Mouse (Mus musculus) erythroblast, adult 5-6 weeks (primary cell): Measurements from ENCODE around the gene Cxcl14. TPM values are rescaled to one million over a fixed set of nuclear protein-coding genes. Genes with fewer than 3 reads are reported as not detected.

Experiments used
- ATAC-seq: replicated peaks from 2 replicates; pipeline ENCODE4 v1.8.0; 2016; ENCODE audit warnings: moderate number of reproducible peaks, mild to moderate bottlenecking, moderate TSS enrichment, inconsistent platforms; ENCODE audit not compliant: poor library complexity, low FRiP score, severe bottlenecking
- total RNA-seq, 2 experiments: library from RNA; stranded (forward) in 1 of 2; stranded (reverse) in 1 of 2; fragments of 150-400 nt in 1 of 2; fragments of 200-764, 138-1000 nt in 1 of 2; gene quantifications; 2 replicates each; pipeline versions ENCODE4 v1.2.3 to v1.2.4; 2015 to 2017; ENCODE audit warnings: low replicate concordance in 2 of 2

The Cxcl14 gene
- total RNA-seq, 2 experiments from 2014 or later = 0.51 TPM; not detected in 1

DNA sequence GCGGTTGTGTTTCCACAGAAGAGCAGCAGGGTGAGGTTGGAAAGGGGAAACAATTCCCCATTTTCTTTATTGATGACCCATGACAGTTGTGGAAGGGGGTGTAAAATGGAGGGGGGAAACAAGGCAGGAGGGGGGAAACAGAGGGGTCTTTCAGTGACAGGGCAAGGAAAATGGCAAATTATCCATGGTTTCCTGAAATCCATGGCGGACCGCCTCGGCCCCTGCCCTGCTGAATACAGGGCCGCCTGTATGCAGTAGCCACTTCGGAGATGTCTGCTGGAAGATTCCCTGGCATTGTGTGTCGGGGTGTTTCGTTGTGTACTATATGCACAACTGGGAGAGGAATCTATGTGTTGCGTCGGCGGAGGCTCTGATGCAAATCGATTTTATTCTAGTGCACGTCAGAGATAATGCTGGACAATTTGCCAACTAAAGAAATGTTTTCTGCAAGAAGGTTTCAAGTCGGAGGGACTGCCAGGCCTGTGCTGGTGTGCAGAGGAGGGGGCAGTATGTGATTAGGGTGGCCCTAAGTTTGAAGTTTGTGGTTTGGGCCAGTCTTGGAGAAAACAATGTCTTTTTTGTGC lies 39.5 kb downstream of the Cxcl14 start:
- ATAC-seq = no peak

DNA sequence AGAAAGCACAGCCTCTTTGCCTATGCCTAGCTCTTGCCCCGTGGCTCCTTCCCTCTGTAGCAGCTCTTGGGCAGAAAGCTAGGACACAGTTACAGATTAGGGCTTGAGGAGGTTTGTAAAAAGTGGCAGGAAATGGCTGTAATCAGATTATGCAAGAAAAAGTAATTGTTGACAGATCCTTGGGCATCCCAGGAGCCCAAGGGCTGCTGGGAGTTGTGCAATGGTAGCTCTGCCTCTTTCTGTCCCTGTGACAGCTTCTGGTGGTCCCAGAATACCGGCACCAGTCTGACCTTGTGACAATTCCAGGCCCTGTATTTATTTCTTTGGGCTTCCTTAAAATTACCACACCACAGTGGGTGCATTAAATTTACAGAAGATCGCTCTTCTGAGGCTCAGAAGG lies 43.0 kb downstream of the Cxcl14 start:
- ATAC-seq = no peak

DNA sequence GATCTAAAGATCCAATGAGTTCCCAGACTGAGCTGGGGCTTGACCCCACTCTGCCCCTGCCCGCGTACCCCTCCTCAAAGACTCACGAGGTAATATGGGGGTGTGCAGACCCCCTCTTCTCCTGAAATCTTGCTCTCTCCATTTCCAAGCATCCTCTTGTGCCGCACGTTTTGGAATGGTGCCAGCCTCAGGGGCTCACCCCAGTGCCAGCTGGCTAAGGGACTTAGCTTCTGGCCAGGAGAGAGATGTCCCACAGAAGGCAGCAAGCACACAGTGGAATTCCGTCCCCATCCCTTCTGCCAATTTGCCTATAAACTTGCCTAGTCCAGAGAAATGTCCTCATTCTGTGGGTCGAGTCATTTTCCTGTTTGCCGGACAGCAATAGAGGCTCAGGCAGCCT lies 43.6 kb downstream of the Cxcl14 start:
- ATAC-seq = no peak

DNA sequence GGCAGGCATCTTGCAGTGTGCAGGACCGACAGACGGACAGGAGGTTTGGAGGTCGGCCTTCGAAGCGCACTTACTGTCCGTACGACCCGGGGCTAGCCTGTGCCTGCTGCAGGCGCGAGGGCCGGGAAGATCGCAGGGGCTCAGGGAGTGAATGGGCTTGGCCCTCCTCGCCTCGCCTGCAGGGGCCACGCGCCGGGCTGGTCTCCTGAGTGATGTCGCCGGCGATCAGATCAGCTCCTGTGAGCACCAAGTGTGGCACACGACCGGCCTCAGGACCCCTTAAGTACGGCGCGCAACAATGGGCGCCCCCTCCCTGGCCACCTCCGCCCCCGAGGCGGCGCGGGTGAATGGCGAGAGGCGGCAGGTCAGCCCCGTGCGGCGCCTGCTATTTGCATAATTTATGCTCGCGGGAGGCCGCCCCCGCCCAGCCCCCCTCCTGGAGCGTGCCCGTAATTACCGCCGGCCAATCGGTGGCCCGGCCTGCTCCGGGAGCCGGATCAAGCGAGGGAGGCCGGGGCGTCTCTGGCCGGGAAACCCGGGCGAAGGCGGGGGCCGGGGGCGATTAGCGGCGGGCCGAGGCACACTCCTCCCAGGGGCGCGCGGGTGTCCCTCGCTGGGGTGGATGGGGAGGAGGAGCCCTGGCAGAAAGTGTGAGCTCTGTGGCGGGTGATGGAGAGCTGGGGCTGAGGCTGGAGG lies 44.3 kb downstream of the Cxcl14 start, which contains the start of gene Neurog1:
Neurog1 (minus strand) TSS at position 240 of the 696 bp plus-strand sequence.
- ATAC-seq = no peak

DNA sequence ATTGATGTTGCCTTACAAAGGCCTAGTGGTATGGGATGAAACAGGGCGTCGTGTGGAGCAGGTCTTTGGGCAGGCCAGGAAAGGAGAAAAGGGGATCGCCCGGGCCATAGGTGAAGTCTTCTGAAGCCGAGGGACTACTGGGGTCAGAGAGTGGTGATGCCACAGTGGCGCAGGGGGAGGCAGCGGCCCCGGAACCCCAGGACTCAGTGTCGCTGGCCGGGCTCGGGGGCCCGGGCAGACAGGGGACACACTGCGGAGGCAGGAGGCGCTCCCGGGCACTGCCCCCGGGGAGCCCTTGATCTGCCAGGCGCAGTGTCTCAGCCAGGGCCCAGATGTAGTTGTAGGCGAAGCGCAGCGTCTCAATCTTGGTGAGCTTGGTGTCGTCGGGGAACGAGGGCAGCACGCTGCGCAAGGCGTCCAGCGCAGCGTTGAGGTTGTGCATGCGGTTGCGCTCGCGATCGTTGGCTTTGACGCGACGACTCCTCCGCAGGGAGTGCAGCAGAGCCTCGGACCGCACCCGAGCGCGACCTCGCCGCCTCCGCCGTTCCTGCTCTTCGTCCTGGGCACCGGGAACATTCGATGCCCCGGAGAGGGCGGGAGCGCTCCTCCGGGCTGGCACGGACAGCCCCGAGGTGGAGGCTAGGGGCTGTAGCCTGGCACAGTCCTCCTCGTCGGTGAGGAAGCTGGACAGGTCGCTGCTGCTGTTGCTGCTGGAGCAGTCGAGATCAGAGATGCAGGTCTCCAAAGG lies 45.0 kb downstream of the Cxcl14 start:
- no peak for ATAC-seq

DNA sequence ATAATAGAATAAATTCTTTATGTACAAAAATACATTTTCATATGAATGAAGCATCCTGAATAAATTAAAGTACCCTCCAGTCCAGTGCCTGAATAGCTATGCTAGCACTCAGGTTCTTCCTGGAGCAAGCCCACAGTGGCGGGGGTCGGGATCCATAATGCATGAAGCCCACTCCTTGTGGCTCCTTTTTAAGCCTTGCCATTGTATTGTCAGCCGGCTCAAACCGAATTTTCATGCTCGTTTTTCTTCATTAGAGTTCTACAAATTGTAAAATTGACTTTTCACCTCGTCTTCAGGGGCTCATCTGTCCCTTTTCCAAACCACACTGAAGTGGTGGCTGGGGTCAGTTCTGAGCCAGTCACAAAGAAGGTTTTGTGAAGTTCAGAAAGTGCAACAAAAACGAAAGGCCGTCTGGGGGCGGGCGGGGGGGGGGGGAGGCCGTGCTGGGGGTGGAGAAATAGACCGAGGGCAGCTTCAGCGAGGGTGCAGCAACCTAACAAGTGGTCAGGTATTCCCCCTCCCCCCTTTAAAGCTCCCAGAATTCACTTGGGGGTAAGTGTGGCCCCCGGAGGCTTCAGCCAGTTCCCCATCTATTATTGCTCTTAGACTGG lies 45.7 kb downstream of the Cxcl14 start:
- no peak for ATAC-seq

DNA sequence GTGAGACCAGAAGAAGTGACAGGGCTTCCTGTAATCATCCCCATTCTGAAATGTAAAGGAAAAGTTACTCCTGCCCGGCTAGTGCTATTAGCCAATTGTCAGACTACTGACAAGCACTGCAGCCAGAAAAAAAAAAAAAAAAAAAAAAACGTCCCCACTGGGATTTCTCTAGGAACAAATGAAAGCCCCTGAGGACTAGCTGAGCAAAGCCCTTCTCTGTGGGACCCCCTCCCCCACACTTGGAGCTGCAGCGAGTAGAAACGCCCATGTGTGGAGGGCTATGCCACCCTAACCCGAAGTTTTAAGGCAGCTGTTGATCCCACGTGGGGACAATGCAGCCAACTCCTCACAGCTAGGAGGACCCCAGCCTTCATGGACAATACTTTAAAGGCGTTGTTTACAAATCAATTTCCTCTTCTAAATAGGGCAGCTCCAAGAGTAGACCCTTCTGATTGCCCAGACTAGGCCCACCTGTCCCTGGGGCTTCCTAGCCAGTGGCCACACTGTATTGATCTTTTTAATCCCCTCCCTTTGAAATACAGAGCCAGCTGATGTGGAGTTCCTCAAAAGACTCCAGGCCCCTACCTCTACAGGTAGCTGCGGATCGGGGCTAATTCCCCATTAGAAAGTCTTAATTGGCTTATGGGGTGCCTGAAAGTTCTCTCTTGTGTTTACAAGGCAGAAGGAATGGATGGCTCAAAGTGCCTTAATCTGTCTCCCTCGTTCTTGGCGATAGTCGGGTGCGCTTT lies 46.6 kb downstream of the Cxcl14 start:
- no peak for ATAC-seq

DNA sequence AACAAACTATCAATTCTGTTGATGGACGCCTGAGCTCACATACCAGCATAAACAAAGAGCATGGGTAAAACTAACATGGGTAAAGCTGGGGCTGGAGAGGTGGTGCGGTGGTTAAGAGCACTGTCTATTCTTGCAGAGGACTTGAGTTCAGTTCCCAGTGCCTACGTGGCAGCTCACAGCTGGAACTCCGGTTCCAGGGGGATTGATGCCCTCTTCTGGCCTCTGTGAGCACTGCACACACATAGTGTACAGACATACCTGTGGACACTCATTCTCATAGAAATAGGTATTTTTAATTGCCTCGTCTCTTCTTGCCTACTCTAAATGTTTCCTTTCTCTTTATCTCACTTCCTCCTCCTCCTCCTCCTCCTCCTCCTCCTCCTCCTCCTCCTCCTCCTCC lies 53.2 kb downstream of the Cxcl14 start:
- ATAC-seq = no peak

DNA sequence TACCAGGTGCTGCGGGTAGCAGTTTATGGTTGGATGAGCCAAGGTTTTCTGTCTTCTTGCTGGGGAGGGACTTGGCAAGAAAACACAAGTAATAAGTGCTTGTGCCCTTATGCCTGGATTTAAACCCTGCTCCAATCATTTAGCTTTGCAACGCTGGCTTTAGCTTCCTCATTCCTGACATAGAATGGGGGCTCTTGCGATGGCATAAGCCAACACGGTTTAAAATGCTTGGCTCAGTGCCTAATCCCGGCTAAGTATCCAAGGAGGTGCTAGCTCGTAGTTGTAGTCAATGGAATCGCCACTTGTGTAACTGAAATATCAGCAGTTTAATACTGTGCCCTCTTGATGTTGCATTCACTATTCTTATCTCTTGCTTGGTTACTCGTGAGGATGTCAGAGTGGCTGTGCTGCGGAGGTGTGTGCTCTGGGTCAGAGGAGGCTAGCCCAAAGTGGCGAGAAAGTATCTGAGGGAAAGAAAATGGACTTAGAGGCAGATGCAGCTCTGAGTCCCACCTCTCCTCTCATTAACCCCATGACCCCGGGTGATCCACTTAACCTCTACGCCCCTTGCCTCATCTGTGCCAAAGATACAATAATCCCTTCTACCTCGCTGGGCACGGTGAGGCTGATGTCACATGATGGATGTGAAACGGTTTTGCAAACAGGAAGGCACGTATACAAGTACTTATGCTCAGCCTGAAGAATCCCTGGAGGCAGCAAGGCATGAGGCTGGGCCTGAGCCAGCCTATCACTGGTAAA lies 56.2 kb downstream of the Cxcl14 start:
- no peak for ATAC-seq

Other genes starting within 250 kb of the Cxcl14 start
- 54.5 and 67.6 TPM in 2 replicates for gene H2afy, start 160.2 kb downstream of the Cxcl14 start, total RNA-seq (2015; ENCODE audit: low replicate concordance)
- gene H2afy, start 160.2 kb downstream of the Cxcl14 start, total RNA-seq (2017; ENCODE audit: low replicate concordance) = 88.9 and 102 TPM in 2 replicates
- 8.4 and 18.3 TPM in 2 replicates for gene Tifab, start 117.7 kb downstream of the Cxcl14 start, total RNA-seq (2015; ENCODE audit: low replicate concordance)
- gene Tifab, start 117.7 kb downstream of the Cxcl14 start, total RNA-seq (2017; ENCODE audit: low replicate concordance) = 10.9 and 16.3 TPM in 2 replicates
- gene Neurog1, start 44.4 kb downstream of the Cxcl14 start, total RNA-seq (2015; ENCODE audit: low replicate concordance) = not detected in 2 replicates
- gene Neurog1, start 44.4 kb downstream of the Cxcl14 start, total RNA-seq (2017; ENCODE audit: low replicate concordance) = not detected in 2 replicates
- gene Gm3045, start 130.0 kb upstream of the Cxcl14 start, total RNA-seq (2015; ENCODE audit: low replicate concordance) = not detected in 2 replicates
- not detected in 2 replicates for gene Gm3045, start 130.0 kb upstream of the Cxcl14 start, total RNA-seq (2017; ENCODE audit: low replicate concordance)
- gene Slc25a48, start 141.8 kb upstream of the Cxcl14 start, total RNA-seq (2015; ENCODE audit: low replicate concordance) = not detected in 2 replicates
- gene Slc25a48, start 141.8 kb upstream of the Cxcl14 start, total RNA-seq (2017; ENCODE audit: low replicate concordance) = not detected in 2 replicates
- gene Il9, start 185.7 kb upstream of the Cxcl14 start, total RNA-seq (2015; ENCODE audit: low replicate concordance) = not detected in 2 replicates
- gene Il9, start 185.7 kb upstream of the Cxcl14 start, total RNA-seq (2017; ENCODE audit: low replicate concordance) = not detected in 2 replicates
- not detected in 2 replicates for gene Fbxl21, start 225.9 kb upstream of the Cxcl14 start, total RNA-seq (2015; ENCODE audit: low replicate concordance)
- gene Fbxl21, start 225.9 kb upstream of the Cxcl14 start, total RNA-seq (2017; ENCODE audit: low replicate concordance) = not detected in 2 replicates